Mouse (Mus musculus): ENCODE data around the gene Spg7.

Gene Spg7

GRCm38 (mm10) chr8:123126193-123126816, 63.6 kb downstream of the Spg7 start:
- in situ Hi-C loops (cut with MboI, MseI) = no loop called here

- in situ Hi-C loops (cut with MboI, MseI) = no loop called here
Observed at GRCm38 (mm10) chr8:123131041-123131440, 68.3 kb downstream of the Spg7 start.

- in situ Hi-C loops (cut with MboI, MseI) = no loop called here
Observed at GRCm38 (mm10) chr8:123132953-123133352, 70.2 kb downstream of the Spg7 start.

GRCm38 (mm10) chr8:123134149-123134713, 71.5 kb downstream of the Spg7 start:
- in situ Hi-C loops (cut with MboI, MseI) = no loop called here

GRCm38 (mm10) chr8:123135406-123135805, 72.7 kb downstream of the Spg7 start:
- in situ Hi-C loops (cut with MboI, MseI) = loop anchor here (5.0 kb wide), 1 partner anchor 52 kb away; the partner anchor contains the start of gene Dpep1

- in situ Hi-C loops (cut with MboI, MseI) = loop anchor here (5.0 kb wide), 1 partner anchor 51 kb away; the partner anchor contains the start of gene Dpep1
Observed at GRCm38 (mm10) chr8:123135806-123136205, 73.1 kb downstream of the Spg7 start.

GRCm38 (mm10) chr8:123136287-123136686, 73.5 kb downstream of the Spg7 start:
- in situ Hi-C loops (cut with MboI, MseI) = loop anchor here (5.0 kb wide), 1 partner anchor 51 kb away; the partner anchor contains the start of gene Dpep1

GRCm38 (mm10) chr8:123137645-123138077, 74.9 kb downstream of the Spg7 start:
- in situ Hi-C loops (cut with MboI, MseI) = loop anchor here (5.0 kb wide), 1 partner anchor 50 kb away; the partner anchor contains the start of gene Dpep1

- in situ Hi-C loops (cut with MboI, MseI) = loop anchor here (5.0 kb wide), 1 partner anchor 49 kb away; the partner anchor contains the start of gene Dpep1
Observed at GRCm38 (mm10) chr8:123138741-123139140, 76.0 kb downstream of the Spg7 start.

- in situ Hi-C loops (cut with MboI, MseI) = no loop called here
Observed at GRCm38 (mm10) chr8:123141741-123142462, 79.2 kb downstream of the Spg7 start.

GRCm38 (mm10) chr8:123145279-123145678, 82.5 kb downstream of the Spg7 start:
- in situ Hi-C loops (cut with MboI, MseI) = no loop called here

- in situ Hi-C loops (cut with MboI, MseI) = no loop called here
Observed at GRCm38 (mm10) chr8:123146390-123146789, 83.6 kb downstream of the Spg7 start.
